Mouse (Mus musculus): Measurements from ENCODE around the gene Trem2.

- TF ChIP-seq CTCF (IDR thresholded peaks at IDR 0.05; ENCODE audit: borderline replicate concordance, insufficient read depth, low read depth, low read length) (no peak), POLR2A (IDR thresholded peaks at IDR 0.05; ENCODE audit: borderline replicate concordance, insufficient read depth, low read length) (no peak)
These were observed 43.2 kb downstream of the Trem2 start for GRCm38 (mm10) chr17:48389442-48389841.
